Comparison of ENCODE assay signal across 10 mouse cellular contexts in genomic region chr1:82972046-82972445, GRCm38 (mm10). TPM values are rescaled to one million over a fixed set of nuclear protein-coding genes. Genes with fewer than 3 reads are reported as not detected.
DNase-seq lines count a peak whose midpoint lies in the region; ATAC-seq and TF ChIP-seq lines count a peak whose summit lies in the region.
"Had no signal": no experiment of that assay in that cellular context is flagged by ENCODE, and none has a peak within 500 bp of the region (broad histone marks: within the 10 kb centered on the region; RNA-seq: fewer than 3 reads in every experiment).

No protein-coding gene starts in this region.

- no peak overlapping the region for H3K4me3 ChIP-seq in lung, embryonic 14.5 days (ENCODE audit: low read depth, low read length)
- no peak overlapping the region for H3K4me3 ChIP-seq in lung, adult 2 months (replicated peaks; ENCODE audit: extremely low read depth, low read depth, low read length)
- peak overlapping the region; percentile 6; the same call in 1 of the 2 replicates for H3K4me3 ChIP-seq in heart, embryonic 10.5 days
- H3K4me3 ChIP-seq in stomach, postnatal 0 days (ENCODE audit: low read depth, low read length), result no peak overlapping the region
- no peak overlapping the region for H3K4me3 ChIP-seq in hindbrain, embryonic 12.5 days

- peak; percentile 69 for DNase-seq in lung, embryonic 14.5 days
- DNase-seq in lung, adult 2 months, result no peak
- DNase-seq in heart, embryonic 10.5 days (ENCODE audit: low spot score), result peak; percentile 89
- DNase-seq in kidney, postnatal 36 days, result peak; percentile 26 to 32
- DNase-seq in stomach, postnatal 0 days (ENCODE audit: low spot score), result peak; percentile 27
- DNase-seq in c-Kit-positive CD71-positive TER-119-positive erythroid progenitor cells, embryonic 14.5 days (ENCODE audit: low spot score), result no peak
- DNase-seq in thymus, adult 18-20 months, result no peak

- no peak overlapping the region for H3K9ac ChIP-seq in lung, embryonic 14.5 days
- no peak overlapping the region for H3K9ac ChIP-seq in stomach, postnatal 0 days (ENCODE audit: low read length)
- no peak overlapping the region for H3K9ac ChIP-seq in hindbrain, embryonic 12.5 days

- peak overlapping the region; percentile 67; the same call in 1 of the 2 replicates for H3K27ac ChIP-seq in lung, embryonic 14.5 days (ENCODE audit: low read depth)
- peak overlapping the region; percentile 65 for H3K27ac ChIP-seq in heart, embryonic 10.5 days
- H3K27ac ChIP-seq in stomach, postnatal 0 days (replicated peaks), result no peak overlapping the region
- H3K27ac ChIP-seq in hindbrain, embryonic 12.5 days, result no peak overlapping the region

- no peak for TF ChIP-seq CTCF in lung, embryonic 14.5 days (IDR thresholded peaks at IDR 0.05; ENCODE audit: low read depth)
- no peak for TF ChIP-seq CTCF in lung, adult 2 months (IDR thresholded peaks at IDR 0.05; ENCODE audit: insufficient read depth, low read length)
- no peak for TF ChIP-seq CTCF in stomach, postnatal 0 days (IDR thresholded peaks at IDR 0.05; ENCODE audit: low read depth)

- no peaks in the 10 kb centered on the region for H3K27me3 ChIP-seq in lung, embryonic 14.5 days (ENCODE audit: insufficient read depth, low read length)
- H3K27me3 ChIP-seq in heart, embryonic 10.5 days (ENCODE audit: insufficient read depth, poor library complexity, severe bottlenecking), result no peaks in the 10 kb centered on the region
- no peaks in the 10 kb centered on the region for H3K27me3 ChIP-seq in stomach, postnatal 0 days (ENCODE audit: control insufficient read depth, insufficient read depth, low read length)
- no peaks in the 10 kb centered on the region for H3K27me3 ChIP-seq in hindbrain, embryonic 12.5 days

- no peak for TF ChIP-seq POLR2A in lung, adult 2 months (IDR thresholded peaks at IDR 0.05; ENCODE audit: borderline replicate concordance, extremely low read depth, low read depth, low read length)

- no peak for TF ChIP-seq EP300 in stomach, postnatal 0 days (optimal IDR thresholded peaks at IDR 0.05)

- WGBS in lung, embryonic 14.5 days, result 17% methylated on average over 4 of the region's 4 CpGs
- 17% methylated on average over 4 of the region's 4 CpGs for WGBS in lung, adult 2 months
- 8% methylated on average over 4 of the region's 4 CpGs for WGBS in heart, embryonic 10.5 days
- WGBS in stomach, postnatal 0 days, result 18% methylated on average over 4 of the region's 4 CpGs
- 61% methylated on average over 4 of the region's 4 CpGs for WGBS in hindbrain, embryonic 12.5 days

- no peaks in the 10 kb centered on the region for H3K9me3 ChIP-seq in lung, embryonic 14.5 days (ENCODE audit: low read depth, low read length)
- no peaks in the 10 kb centered on the region for H3K9me3 ChIP-seq in heart, embryonic 10.5 days
- no peaks in the 10 kb centered on the region for H3K9me3 ChIP-seq in stomach, postnatal 0 days (ENCODE audit: control insufficient read depth, low read length)
- H3K9me3 ChIP-seq in hindbrain, embryonic 12.5 days (replicated peaks), result no peaks in the 10 kb centered on the region

- H3K36me3 ChIP-seq in lung, embryonic 14.5 days (ENCODE audit: insufficient read depth), result no peaks in the 10 kb centered on the region
- no peaks in the 10 kb centered on the region for H3K36me3 ChIP-seq in heart, embryonic 10.5 days
- no peaks in the 10 kb centered on the region for H3K36me3 ChIP-seq in stomach, postnatal 0 days (ENCODE audit: control insufficient read depth, insufficient read depth, low read length)
- H3K36me3 ChIP-seq in hindbrain, embryonic 12.5 days, result no peaks in the 10 kb centered on the region

- H3K4me1 ChIP-seq in lung, embryonic 14.5 days (ENCODE audit: insufficient read depth), result peaks cover 8% of the 10 kb centered on the region; the same call in 1 of the 2 replicates
- peaks cover 20% of the 10 kb centered on the region for H3K4me1 ChIP-seq in lung, adult 2 months (ENCODE audit: control insufficient read depth, insufficient read depth, low read length)
- H3K4me1 ChIP-seq in heart, embryonic 10.5 days, result peaks cover 35% of the 10 kb centered on the region
- H3K4me1 ChIP-seq in stomach, postnatal 0 days (replicated peaks; ENCODE audit: control insufficient read depth, insufficient read depth), result no peaks in the 10 kb centered on the region
- H3K4me1 ChIP-seq in hindbrain, embryonic 12.5 days, result no peaks in the 10 kb centered on the region

- H3K4me2 ChIP-seq in lung, embryonic 14.5 days, result no peak overlapping the region
- H3K4me2 ChIP-seq in stomach, postnatal 0 days (replicated peaks; ENCODE audit: low read depth), result no peak overlapping the region
- no peak overlapping the region for H3K4me2 ChIP-seq in hindbrain, embryonic 12.5 days (replicated peaks)

- peak; percentile 84 for ATAC-seq in lung, embryonic 14.5 days (ENCODE audit: insufficient read depth)
- ATAC-seq in stomach, postnatal 0 days (ENCODE audit: low FRiP score, low TSS enrichment), result no peak
- no peak for ATAC-seq in hindbrain, embryonic 12.5 days (ENCODE audit: low FRiP score)

RNA-seq across cellular contexts. Expression of gene Gm47955, which starts 12.0 kb away (rescaled TPM):
- not detected in 2 replicates for polyA plus RNA-seq in lung, embryonic 14.5 days (2014; fragmentation: Nextera tagmentation; extraction: Ambion mirVana)
- not detected in 2 replicates for polyA plus RNA-seq in lung, adult 2 months (2012; rRNA removed)
- not detected in 2 replicates for polyA plus RNA-seq in heart, embryonic 10.5 days (2016; fragmentation: Nextera tagmentation; extraction: Ambion mirVana)
- polyA plus RNA-seq in stomach, postnatal 0 days (2015; fragmentation: Nextera tagmentation; extraction: Ambion mirVana), result not detected in 2 replicates
- not detected in 2 replicates for polyA plus RNA-seq in hindbrain, embryonic 12.5 days (2016; fragmentation: Nextera tagmentation; extraction: Ambion mirVana)
- polyA plus RNA-seq: embryonic facial prominence, embryonic 11.5 days; small intestine, adult 2 months had no signal

RNA-seq across cellular contexts. Expression of gene Gm7544, which starts 16.2 kb away (rescaled TPM):
- not detected in 2 replicates for polyA plus RNA-seq in lung, embryonic 14.5 days (2014; fragmentation: Nextera tagmentation; extraction: Ambion mirVana)
- not detected in 2 replicates for polyA plus RNA-seq in lung, adult 2 months (2012; rRNA removed)
- polyA plus RNA-seq in heart, embryonic 10.5 days (2016; fragmentation: Nextera tagmentation; extraction: Ambion mirVana), result not detected in 2 replicates
- not detected in 2 replicates for polyA plus RNA-seq in stomach, postnatal 0 days (2015; fragmentation: Nextera tagmentation; extraction: Ambion mirVana)
- polyA plus RNA-seq in hindbrain, embryonic 12.5 days (2016; fragmentation: Nextera tagmentation; extraction: Ambion mirVana), result not detected in 2 replicates
- polyA plus RNA-seq: embryonic facial prominence, embryonic 11.5 days; small intestine, adult 2 months had no signal

RNA-seq across cellular contexts. Expression of gene Gm47959, which starts 28.3 kb away (rescaled TPM):
- not detected in 2 replicates for polyA plus RNA-seq in lung, embryonic 14.5 days (2014; fragmentation: Nextera tagmentation; extraction: Ambion mirVana)
- polyA plus RNA-seq in lung, adult 2 months (2012; rRNA removed), result not detected in 2 replicates
- polyA plus RNA-seq in heart, embryonic 10.5 days (2016; fragmentation: Nextera tagmentation; extraction: Ambion mirVana), result not detected in 2 replicates
- not detected in 2 replicates for polyA plus RNA-seq in stomach, postnatal 0 days (2015; fragmentation: Nextera tagmentation; extraction: Ambion mirVana)
- not detected in 2 replicates for polyA plus RNA-seq in hindbrain, embryonic 12.5 days (2016; fragmentation: Nextera tagmentation; extraction: Ambion mirVana)
- polyA plus RNA-seq: embryonic facial prominence, embryonic 11.5 days; small intestine, adult 2 months had no signal

RNA-seq across cellular contexts. Expression of gene A030003K21Rik, which starts 28.9 kb away (rescaled TPM):
- polyA plus RNA-seq in lung, embryonic 14.5 days (2014; fragmentation: Nextera tagmentation; extraction: Ambion mirVana), result not detected in 2 replicates
- polyA plus RNA-seq in lung, adult 2 months (2012; rRNA removed), result not detected in 2 replicates
- polyA plus RNA-seq in heart, embryonic 10.5 days (2016; fragmentation: Nextera tagmentation; extraction: Ambion mirVana), result not detected in 2 replicates
- polyA plus RNA-seq in stomach, postnatal 0 days (2015; fragmentation: Nextera tagmentation; extraction: Ambion mirVana), result not detected in 2 replicates
- polyA plus RNA-seq in hindbrain, embryonic 12.5 days (2016; fragmentation: Nextera tagmentation; extraction: Ambion mirVana), result not detected in 2 replicates
- polyA plus RNA-seq: embryonic facial prominence, embryonic 11.5 days; small intestine, adult 2 months had no signal

RNA-seq across cellular contexts. Expression of gene Gm6217, which starts 40.8 kb away (rescaled TPM):
- polyA plus RNA-seq in lung, embryonic 14.5 days (2014; fragmentation: Nextera tagmentation; extraction: Ambion mirVana), result not detected in 2 replicates
- not detected in 2 replicates for polyA plus RNA-seq in lung, adult 2 months (2012; rRNA removed)
- not detected in 2 replicates for polyA plus RNA-seq in heart, embryonic 10.5 days (2016; fragmentation: Nextera tagmentation; extraction: Ambion mirVana)
- polyA plus RNA-seq in stomach, postnatal 0 days (2015; fragmentation: Nextera tagmentation; extraction: Ambion mirVana), result not detected in 2 replicates
- polyA plus RNA-seq in hindbrain, embryonic 12.5 days (2016; fragmentation: Nextera tagmentation; extraction: Ambion mirVana), result not detected in 2 replicates
- polyA plus RNA-seq: embryonic facial prominence, embryonic 11.5 days; small intestine, adult 2 months had no signal

Comparison
In these comparisons a context has a peak if more than half of its experiments do, and no peak if none do; other contexts are left out.
1. DNase-seq: peak in lung, embryonic 14.5 days (single experiment), heart, embryonic 10.5 days (single experiment), kidney, postnatal 36 days (2 of 2) and stomach, postnatal 0 days (single experiment); none in lung, adult 2 months (single experiment), c-Kit-positive CD71-positive TER-119-positive erythroid progenitor cells, embryonic 14.5 days (single experiment) and thymus, adult 18-20 months (0 of 2).
2. H3K27ac ChIP-seq: peak in lung, embryonic 14.5 days (single experiment) and heart, embryonic 10.5 days (single experiment); none in stomach, postnatal 0 days (single experiment) and hindbrain, embryonic 12.5 days (single experiment).